Mouse (Mus musculus): ENCODE results near the gene Zbtb3. TPM values are rescaled to one million over a fixed set of nuclear protein-coding genes. Genes with fewer than 3 reads are reported as not detected.
"Not testable (repeated sequence)": the region's sequence is repeated elsewhere in the genome, so short reads cannot be mapped to it uniquely, and the experiment has no call there.

Gene Zbtb3
- polyA plus RNA-seq, 1 experiment from 2014 or later = 5.5 TPM

GRCm38 (mm10) chr19:8831262-8831661 is 28.9 kb downstream of the Zbtb3 start:
- Histone ChIP-seq H3K9ac (ENCODE audit: low read depth, low read length) (no peak overlapping the region), H3K4me3 (ENCODE audit: low read depth, low read length) (no peak overlapping the region), H3K36me3 (ENCODE audit: control insufficient read depth, insufficient read depth, low read length) (peaks cover 96% of the 10 kb centered on the region), H3K4me2 (ENCODE audit: low read depth, low read length) (no peak overlapping the region), H3K9me3 (ENCODE audit: control insufficient read depth, low read length) (no peaks in the 10 kb centered on the region), H3K27ac (replicated peaks; ENCODE audit: low read depth, low read length) (no peak overlapping the region), H3K27me3 (replicated peaks; ENCODE audit: control insufficient read depth, insufficient read depth, low read length) (no peaks in the 10 kb centered on the region), H3K4me1 (ENCODE audit: control insufficient read depth, insufficient read depth, low read length) (no peaks in the 10 kb centered on the region)
- DNase-seq (ENCODE audit: low spot score) = no peak
- 86% methylated on average over 11 of the region's 11 CpGs for WGBS
- no peak for ATAC-seq (ENCODE audit: low read depth)

- H3K36me3 ChIP-seq (ENCODE audit: control insufficient read depth, insufficient read depth, low read length) = peaks cover 80% of the 10 kb centered on the region
Measured at GRCm38 (mm10) chr19:8832971-8833370, 30.6 kb downstream of the Zbtb3 start.

GRCm38 (mm10) chr19:8836327-8836726 is 34.0 kb downstream of the Zbtb3 start:
- not testable (repeated sequence) for H3K4me2 ChIP-seq (ENCODE audit: low read depth, low read length); H3K27ac ChIP-seq (replicated peaks; ENCODE audit: low read depth, low read length)
- peaks cover 23% of the 10 kb centered on the region for H3K4me1 ChIP-seq (ENCODE audit: control insufficient read depth, insufficient read depth, low read length)

More at GRCm38 (mm10) chr19:8832971-8833370, 30.6 kb downstream of the Zbtb3 start:
- 94% methylated on average over 4 of the region's 4 CpGs for WGBS
- ATAC-seq (ENCODE audit: low read depth) (no peak), DNase-seq (ENCODE audit: low spot score) (no peak)
- H3K4me2 ChIP-seq (ENCODE audit: low read depth, low read length) = no peak overlapping the region
- no peaks in the 10 kb centered on the region for H3K27me3 ChIP-seq (replicated peaks; ENCODE audit: control insufficient read depth, insufficient read depth, low read length)
- H3K4me1 ChIP-seq (ENCODE audit: control insufficient read depth, insufficient read depth, low read length) = no peaks in the 10 kb centered on the region; the same call in 1 of the 2 replicates
- no peaks in the 10 kb centered on the region for H3K9me3 ChIP-seq (ENCODE audit: control insufficient read depth, low read length)
- no peak overlapping the region for H3K4me3 ChIP-seq (ENCODE audit: low read depth, low read length)
- no peak overlapping the region for H3K27ac ChIP-seq (replicated peaks; ENCODE audit: low read depth, low read length)
- no peak overlapping the region for H3K9ac ChIP-seq (ENCODE audit: low read depth, low read length)

GRCm38 (mm10) chr19:8837251-8837791 is 35.0 kb downstream of the Zbtb3 start, which contains the start of gene Bscl2:
Bscl2 (plus strand) TSS chr19:8837467.
- ATAC-seq (ENCODE audit: low read depth) = peak; percentile 84
- Histone ChIP-seq H3K27ac (replicated peaks; ENCODE audit: low read depth, low read length) (peak within 1 kb of the TSS; percentile 97), H3K27me3 (replicated peaks; ENCODE audit: control insufficient read depth, insufficient read depth, low read length) (no peaks in the 10 kb centered on the region), H3K4me2 (ENCODE audit: low read depth, low read length) (peak within 1 kb of the TSS; percentile 63), H3K4me3 (ENCODE audit: low read depth, low read length) (peak within 1 kb of the TSS; percentile 44), H3K9me3 (ENCODE audit: control insufficient read depth, low read length) (no peaks in the 10 kb centered on the region), H3K4me1 (ENCODE audit: control insufficient read depth, insufficient read depth, low read length) (peaks cover 23% of the 10 kb centered on the region), H3K9ac (ENCODE audit: low read depth, low read length) (peak within 1 kb of the TSS; percentile 73), H3K36me3 (ENCODE audit: control insufficient read depth, insufficient read depth, low read length) (peaks cover 38% of the 10 kb centered on the region)
- under 1% methylated on average over 28 of the region's 38 CpGs for WGBS
- DNase-seq (ENCODE audit: low spot score) = peak; percentile 92

More at GRCm38 (mm10) chr19:8836327-8836726, 34.0 kb downstream of the Zbtb3 start:
- H3K27me3 ChIP-seq (replicated peaks; ENCODE audit: control insufficient read depth, insufficient read depth, low read length); DNase-seq (ENCODE audit: low spot score); ATAC-seq (ENCODE audit: low read depth); H3K9ac ChIP-seq (ENCODE audit: low read depth, low read length); H3K4me3 ChIP-seq (ENCODE audit: low read depth, low read length); H3K9me3 ChIP-seq (ENCODE audit: control insufficient read depth, low read length): not testable (repeated sequence)
- 96% methylated on average over 10 of the region's 10 CpGs for WGBS
- H3K36me3 ChIP-seq (ENCODE audit: control insufficient read depth, insufficient read depth, low read length) = peaks cover 46% of the 10 kb centered on the region

- peaks cover 35% of the 10 kb centered on the region for H3K36me3 ChIP-seq (ENCODE audit: control insufficient read depth, insufficient read depth, low read length)
- H3K27me3 ChIP-seq (replicated peaks; ENCODE audit: control insufficient read depth, insufficient read depth, low read length) = no peaks in the 10 kb centered on the region
- ATAC-seq (ENCODE audit: low read depth) (0 out of 2 replicates have a peak, but pooled peaks have one; percentile 13), DNase-seq (ENCODE audit: low spot score) (peak; percentile 33)
- H3K4me1 ChIP-seq (ENCODE audit: control insufficient read depth, insufficient read depth, low read length) = peaks cover 23% of the 10 kb centered on the region
- WGBS = 13% methylated on average over 15 of the region's 15 CpGs
- H3K4me3 ChIP-seq (ENCODE audit: low read depth, low read length) = peak overlapping the region; percentile 44
- no peaks in the 10 kb centered on the region for H3K9me3 ChIP-seq (ENCODE audit: control insufficient read depth, low read length)
- peak overlapping the region; percentile 97 for H3K27ac ChIP-seq (replicated peaks; ENCODE audit: low read depth, low read length)
- H3K9ac ChIP-seq (ENCODE audit: low read depth, low read length) = peak overlapping the region; percentile 73
- peak overlapping the region; percentile 63 for H3K4me2 ChIP-seq (ENCODE audit: low read depth, low read length)
Measured at GRCm38 (mm10) chr19:8838041-8838730, 35.8 kb downstream of the Zbtb3 start.

- DNase-seq (ENCODE audit: low spot score) (peak; percentile 55), ATAC-seq (ENCODE audit: low read depth) (peak; percentile 64)
- Histone ChIP-seq H3K27me3 (replicated peaks; ENCODE audit: control insufficient read depth, insufficient read depth, low read length) (no peaks in the 10 kb centered on the region), H3K9me3 (ENCODE audit: control insufficient read depth, low read length) (no peaks in the 10 kb centered on the region), H3K36me3 (ENCODE audit: control insufficient read depth, insufficient read depth, low read length) (peaks cover 24% of the 10 kb centered on the region), H3K4me2 (ENCODE audit: low read depth, low read length) (peak within 1 kb of the TSS; percentile 75), H3K4me3 (ENCODE audit: low read depth, low read length) (peak within 1 kb of the TSS; percentile 44), H3K9ac (ENCODE audit: low read depth, low read length) (peak within 1 kb of the TSS; percentile 73), H3K27ac (replicated peaks; ENCODE audit: low read depth, low read length) (peak within 1 kb of the TSS; percentile 97), H3K4me1 (ENCODE audit: control insufficient read depth, insufficient read depth, low read length) (peaks cover 23% of the 10 kb centered on the region)
- 56% methylated on average over 11 of the region's 11 CpGs for WGBS
Measured at GRCm38 (mm10) chr19:8839103-8839907, 37.0 kb downstream of the Zbtb3 start, which contains the start of gene Gng3. Gng3 (minus strand) TSS chr19:8839194.

GRCm38 (mm10) chr19:8839908-8840791 is 37.8 kb downstream of the Zbtb3 start:
- peak; percentile 32; the same call in 1 of the 2 replicates for ATAC-seq (ENCODE audit: low read depth)
- peaks cover 16% of the 10 kb centered on the region; the same call in 1 of the 2 replicates for H3K36me3 ChIP-seq (ENCODE audit: control insufficient read depth, insufficient read depth, low read length)
- WGBS = 23% methylated on average over 29 of the region's 29 CpGs
- H3K27me3 ChIP-seq (replicated peaks; ENCODE audit: control insufficient read depth, insufficient read depth, low read length) = no peaks in the 10 kb centered on the region
- H3K9me3 ChIP-seq (ENCODE audit: control insufficient read depth, low read length) = no peaks in the 10 kb centered on the region
- no peak overlapping the region for H3K27ac ChIP-seq (replicated peaks; ENCODE audit: low read depth, low read length)
- peak; percentile 84 for DNase-seq (ENCODE audit: low spot score)
- peak overlapping the region; percentile 46 for H3K4me3 ChIP-seq (ENCODE audit: low read depth, low read length)
- peak overlapping the region; percentile 73 for H3K9ac ChIP-seq (ENCODE audit: low read depth, low read length)
- H3K4me1 ChIP-seq (ENCODE audit: control insufficient read depth, insufficient read depth, low read length) = peaks cover 23% of the 10 kb centered on the region
- peak overlapping the region; percentile 75 for H3K4me2 ChIP-seq (ENCODE audit: low read depth, low read length)

Data from embryonic facial prominence, embryonic 14.5 days (tissue).